Mouse (Mus musculus): ENCODE measurements around the gene Rph3al.

Gene Rph3al

GRCm38 (mm10) chr11:75858975-75859374 is 79.3 kb downstream of the Rph3al start:
- no peak for DNase-seq

- DNase-seq, result no peak
Observed at GRCm38 (mm10) chr11:75857781-75858180, 80.4 kb downstream of the Rph3al start.

GRCm38 (mm10) chr11:75854327-75854726 is 83.9 kb downstream of the Rph3al start:
- no peak for DNase-seq

GRCm38 (mm10) chr11:75853067-75853636 is 85.1 kb downstream of the Rph3al start:
- no peak for DNase-seq

- no peak for DNase-seq
Observed at GRCm38 (mm10) chr11:75852485-75852884, 85.7 kb downstream of the Rph3al start.

- no peak for DNase-seq
Observed at GRCm38 (mm10) chr11:75849552-75849951, 88.7 kb downstream of the Rph3al start.

- no peak for DNase-seq
Observed at GRCm38 (mm10) chr11:75846589-75846988, 91.6 kb downstream of the Rph3al start.

- DNase-seq, result no peak
Observed at GRCm38 (mm10) chr11:75845675-75846074, 92.6 kb downstream of the Rph3al start.

- DNase-seq, result no peak
Observed at GRCm38 (mm10) chr11:75842904-75843619, 95.2 kb downstream of the Rph3al start.

- DNase-seq, result no peak
Observed at GRCm38 (mm10) chr11:75841503-75841902, 96.7 kb downstream of the Rph3al start.

GRCm38 (mm10) chr11:75839536-75840430 is 98.4 kb downstream of the Rph3al start:
- no peak for DNase-seq

- peak; percentile 10 for DNase-seq
Observed at GRCm38 (mm10) chr11:75838861-75839426, 99.3 kb downstream of the Rph3al start.

- DNase-seq, result peak; percentile 19
Observed at GRCm38 (mm10) chr11:75836240-75836610, 102.0 kb downstream of the Rph3al start.

- DNase-seq, result peak; percentile 13
Observed at GRCm38 (mm10) chr11:75835587-75836239, 102.5 kb downstream of the Rph3al start.

GRCm38 (mm10) chr11:75833081-75833480 is 105.1 kb downstream of the Rph3al start:
- DNase-seq, result no peak

GRCm38 (mm10) chr11:75830386-75830785 is 107.8 kb downstream of the Rph3al start:
- no peak for DNase-seq

- DNase-seq, result peak; percentile 10
Observed at GRCm38 (mm10) chr11:75827414-75827813, 110.8 kb downstream of the Rph3al start.

- DNase-seq, result no peak
Observed at GRCm38 (mm10) chr11:75823506-75823905, 114.7 kb downstream of the Rph3al start.

GRCm38 (mm10) chr11:75813085-75813484 is 125.1 kb downstream of the Rph3al start:
- no peak for DNase-seq

GRCm38 (mm10) chr11:75811900-75812299 is 126.3 kb downstream of the Rph3al start:
- DNase-seq, result no peak

GRCm38 (mm10) chr11:75810526-75810925 is 127.7 kb downstream of the Rph3al start:
- no peak for DNase-seq

GRCm38 (mm10) chr11:75807486-75807885 is 130.7 kb downstream of the Rph3al start:
- DNase-seq, result no peak

All from thymus, postnatal 14 days (tissue).